Mouse (Mus musculus) natural killer cell, adult 2 months (primary cell): ENCODE measurements at regions not wholly inside any gene's neighbourhood (a gene's known extent, or its start where the extent isn't known, plus 50 kb on each side); places are given as distances from the start of the nearest gene placed in this dataset.

Experiments used
- DNase-seq, 2 experiments: peaks; one replicate each; pipeline ENCODE4 v3.0.0; 2022; ENCODE audit warnings: low spot score in 2 of 2

GRCm38 (mm10) chr15:88472351-88473100 is 127.6 kb upstream of the Zdhhc25 start:
- DNase-seq, result no peak

GRCm38 (mm10) chr15:88473221-88473620 is 126.9 kb upstream of the Zdhhc25 start:
- DNase-seq, result no peak

DNA sequence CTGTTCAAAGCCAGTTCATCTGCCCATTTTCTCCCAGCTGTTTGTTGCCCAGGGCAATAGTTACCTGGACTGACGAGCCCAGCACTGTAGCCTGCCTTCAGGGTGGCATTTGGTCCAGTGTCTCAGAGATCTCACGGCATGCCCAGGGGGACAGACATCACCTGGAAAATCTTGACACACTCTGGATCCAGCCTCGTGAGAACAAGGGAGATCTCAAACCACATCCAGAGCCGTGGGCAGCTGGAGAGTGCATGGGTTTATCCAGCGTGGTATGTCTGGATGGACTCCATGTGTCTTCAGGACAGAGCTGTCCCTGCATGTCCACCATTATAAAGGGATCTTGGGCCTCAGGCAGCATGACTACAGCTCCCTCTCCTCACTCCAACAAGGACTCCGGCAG is 116.6 kb upstream of the Zdhhc25 start:
- no peak for DNase-seq

GRCm38 (mm10) chr15:88489715-88490114 is 110.4 kb upstream of the Zdhhc25 start:
- no peak for DNase-seq

- peak in 1 of 2 experiments; percentile 31 for DNase-seq
These were observed 109.6 kb upstream of the Zdhhc25 start for GRCm38 (mm10) chr15:88490316-88491090.

- DNase-seq, result no peak
These were observed 109.1 kb upstream of the Zdhhc25 start for GRCm38 (mm10) chr15:88491091-88491366.

- DNase-seq, result no peak
These were observed 102.1 kb upstream of the Zdhhc25 start for GRCm38 (mm10) chr15:88497957-88498356.

DNA sequence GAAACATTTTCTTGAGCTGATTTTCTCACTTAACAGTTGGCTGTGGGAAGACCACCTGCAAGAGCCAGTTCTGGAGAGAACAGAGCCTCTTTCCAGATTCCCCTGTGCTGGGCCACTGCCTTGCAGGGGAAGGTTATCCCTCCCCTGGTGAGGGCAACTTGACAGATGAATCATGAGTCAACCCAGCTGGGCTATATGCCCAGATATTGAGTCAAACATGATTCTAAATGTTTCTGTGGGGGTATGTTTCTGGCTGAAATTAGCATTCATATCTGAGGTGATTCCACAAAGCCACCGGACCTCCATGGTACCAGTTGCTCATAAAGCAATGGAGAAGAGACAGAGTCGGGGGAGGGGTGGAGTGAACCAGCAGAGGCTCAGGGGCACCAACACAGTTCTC is 97.8 kb upstream of the Zdhhc25 start:
- no peak for DNase-seq

DNA sequence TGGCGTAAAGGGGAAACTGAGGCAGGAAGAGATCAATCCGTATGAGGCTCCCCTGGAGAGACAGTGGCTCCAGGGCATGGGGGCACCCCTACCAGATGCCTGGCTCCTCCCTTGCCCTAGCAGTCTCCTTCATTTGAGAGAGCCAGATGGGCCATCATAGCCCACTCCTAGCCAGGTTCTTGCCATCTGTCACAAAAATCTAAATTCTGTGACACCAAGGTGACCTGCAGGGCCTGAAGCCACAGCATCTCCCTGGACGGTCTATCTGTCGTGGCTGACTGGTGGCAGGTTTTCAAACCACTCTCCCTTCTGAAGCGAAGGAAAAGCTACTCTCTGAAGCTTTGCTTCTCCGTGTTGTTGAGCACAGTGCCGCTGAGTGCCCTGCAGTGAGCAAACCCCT is 96.2 kb upstream of the Zdhhc25 start:
- no peak for DNase-seq

DNA sequence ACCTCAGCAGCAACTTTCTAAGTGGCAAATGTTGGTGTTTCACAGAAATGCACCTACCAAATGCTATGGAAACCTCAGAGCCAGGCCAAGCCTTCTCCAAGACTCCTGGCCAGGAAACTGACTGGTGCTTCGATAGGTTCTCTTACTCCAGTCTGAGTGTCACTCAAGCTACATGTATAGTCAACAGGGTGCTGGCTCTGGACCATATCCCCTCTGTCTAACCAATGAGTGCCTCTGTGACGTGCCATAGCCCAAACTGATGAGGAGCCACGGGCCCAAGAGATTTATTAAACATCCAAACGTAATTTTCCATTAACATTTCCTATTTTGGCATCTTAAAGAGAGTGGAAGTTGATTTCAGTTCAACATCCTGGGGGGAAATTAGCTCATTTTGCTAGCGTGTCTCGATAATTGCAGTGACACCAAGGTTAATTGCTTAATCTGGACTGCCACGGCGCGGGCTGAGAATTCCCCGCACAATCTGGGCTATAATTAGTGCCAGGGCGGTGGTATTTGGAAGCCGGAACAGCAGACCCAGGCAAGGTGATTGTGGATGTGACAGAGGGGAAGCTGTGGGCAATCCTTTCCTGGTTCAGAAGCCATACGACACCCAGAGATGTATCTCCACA is 94.5 kb upstream of the Zdhhc25 start:
- DNase-seq, result no peak

DNA sequence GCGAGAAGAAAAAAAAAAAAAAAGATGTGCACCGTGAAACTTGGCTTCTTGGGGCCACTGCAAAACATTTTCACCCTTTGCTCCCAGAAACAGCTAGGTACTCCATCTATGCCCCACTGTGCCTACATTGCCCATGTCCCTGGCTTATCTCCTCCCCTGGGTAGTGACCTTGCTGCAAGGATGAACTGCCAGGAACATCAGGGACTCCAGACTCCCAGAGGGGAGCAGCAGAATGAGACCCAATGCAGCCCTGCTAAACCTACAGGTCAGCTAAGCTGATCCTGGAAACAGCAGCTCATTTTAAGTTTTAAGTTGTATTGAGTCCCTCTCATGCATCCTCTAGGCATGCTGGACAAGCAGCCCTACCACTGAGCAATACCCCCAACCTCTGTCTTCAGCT is 92.2 kb upstream of the Zdhhc25 start:
- DNase-seq, result no peak

DNA sequence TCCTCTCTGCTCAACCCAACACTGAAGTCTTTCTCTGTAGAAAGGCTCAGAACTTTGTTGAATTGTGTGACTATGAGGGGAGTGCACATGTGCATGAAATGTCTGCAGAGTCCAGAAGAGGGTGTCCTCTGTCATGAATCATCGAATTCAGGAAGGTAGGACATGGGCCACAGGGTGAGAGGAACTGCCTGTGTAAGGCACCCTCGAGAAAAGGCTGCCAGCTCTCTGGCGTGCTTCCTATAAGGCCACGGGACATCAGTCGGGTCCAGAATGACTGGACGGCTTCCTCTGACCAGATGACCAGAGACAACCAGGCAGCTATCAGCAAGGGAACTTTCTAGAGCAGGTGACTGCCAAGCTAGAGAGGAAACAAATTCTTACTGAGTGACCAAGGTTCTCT is 91.1 kb upstream of the Zdhhc25 start:
- no peak for DNase-seq

- no peak for DNase-seq
These were observed 90.5 kb upstream of the Zdhhc25 start for GRCm38 (mm10) chr15:88509626-88510025.

DNA sequence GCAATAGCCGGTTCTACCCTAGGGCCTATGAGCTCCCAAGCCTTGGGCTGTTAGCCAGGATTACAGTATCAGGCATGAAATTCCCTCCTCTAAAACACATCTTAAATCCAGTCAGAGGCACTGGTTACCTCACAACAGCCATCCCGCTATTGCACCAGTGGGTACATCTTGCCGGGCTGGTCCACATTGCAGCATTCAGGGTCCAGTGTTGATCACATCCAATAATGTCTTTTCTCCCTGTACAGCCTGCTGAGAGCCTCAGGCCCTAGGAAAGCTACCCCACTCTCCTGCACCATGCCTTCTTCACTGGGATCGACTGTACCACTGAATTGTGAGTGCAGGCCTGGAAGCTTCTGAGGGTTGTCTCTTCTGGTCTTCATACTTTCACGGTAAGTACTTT is 86.0 kb upstream of the Zdhhc25 start:
- DNase-seq, result no peak

DNA sequence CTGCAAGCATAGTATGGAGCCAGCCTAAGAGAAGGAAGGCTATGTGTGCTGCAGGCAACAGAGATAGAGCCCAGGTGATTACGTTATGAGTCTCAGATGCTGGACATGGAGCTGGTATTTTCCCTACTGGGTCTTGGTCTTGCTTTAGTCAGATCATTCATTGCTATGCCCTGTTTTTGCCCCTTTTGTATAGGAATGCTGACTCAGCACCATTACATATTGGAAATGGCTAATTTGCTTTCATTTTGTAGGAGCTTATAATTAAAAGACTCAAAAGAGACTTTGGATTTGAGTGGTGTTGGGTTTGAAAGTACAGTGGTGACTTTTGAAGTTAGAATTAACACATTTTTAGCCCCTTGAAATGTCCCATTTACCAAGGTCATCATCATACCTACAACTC is 68.9 kb upstream of the Zdhhc25 start:
- no peak for DNase-seq

DNA sequence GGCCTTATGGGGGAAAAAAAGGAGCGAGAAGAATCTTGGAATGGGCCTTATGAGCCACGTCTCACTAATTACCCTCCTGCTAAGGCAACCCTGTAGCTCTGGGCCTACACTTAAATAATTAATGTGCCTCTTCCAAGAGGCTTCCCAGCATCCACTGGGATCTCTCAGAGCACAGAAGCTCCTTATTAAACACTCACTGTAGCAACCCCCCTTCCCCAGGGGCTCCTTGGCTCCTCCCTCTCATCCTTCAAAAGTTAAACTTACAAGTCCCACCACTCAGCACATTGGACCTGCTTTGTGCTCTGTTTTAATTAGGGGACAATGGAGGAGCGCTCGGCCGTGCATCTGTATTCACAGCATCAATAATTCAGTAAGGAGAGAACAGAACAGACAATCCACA is 68.1 kb upstream of the Zdhhc25 start:
- no peak for DNase-seq

GRCm38 (mm10) chr15:88533354-88533753 is 66.7 kb upstream of the Zdhhc25 start:
- DNase-seq, result no peak

- DNase-seq, result no peak
These were observed 64.6 kb upstream of the Zdhhc25 start for GRCm38 (mm10) chr15:88535516-88535915.

GRCm38 (mm10) chr15:88537190-88537589 is 62.9 kb upstream of the Zdhhc25 start:
- DNase-seq, result no peak

- DNase-seq, result no peak
These were observed 57.5 kb upstream of the Zdhhc25 start for GRCm38 (mm10) chr15:88542567-88542966.

DNA sequence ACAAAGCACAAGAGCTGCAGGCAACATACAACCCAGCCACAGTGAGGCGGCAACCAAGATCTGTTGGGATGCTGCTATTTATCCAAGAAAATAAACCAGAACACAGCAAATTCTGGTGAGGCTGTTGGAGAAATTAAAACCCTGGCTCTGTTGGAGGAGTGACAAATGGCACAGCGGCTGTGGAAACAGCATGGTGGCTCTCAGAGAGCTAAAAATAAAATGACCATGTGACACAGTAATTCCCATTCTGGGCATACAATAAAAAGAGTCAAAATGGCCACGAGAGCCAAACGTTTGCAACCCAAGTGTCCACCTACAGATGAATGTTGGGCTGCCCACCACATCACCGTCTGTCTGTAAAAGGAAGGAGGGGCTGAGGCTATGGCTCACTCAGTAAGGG is 55.9 kb upstream of the Zdhhc25 start:
- DNase-seq, result no peak

GRCm38 (mm10) chr15:88548261-88548660 is 51.8 kb upstream of the Zdhhc25 start:
- DNase-seq, result no peak
